Mouse (Mus musculus) stomach, postnatal 0 days (tissue): Measurements from ENCODE around the gene Srsf3.

Source experiments
- CTCF ChIP-seq: IDR thresholded peaks from 2 replicates; pipeline ENCODE4 v1.5.1; 2016; ENCODE audit warnings: antibody characterized with exemption, low read depth, mild to moderate bottlenecking, moderate library complexity
- EP300 ChIP-seq: optimal IDR thresholded peaks from 2 replicates; pipeline ENCODE3; 2016; ENCODE audit warnings: antibody characterized with exemption

DNA sequence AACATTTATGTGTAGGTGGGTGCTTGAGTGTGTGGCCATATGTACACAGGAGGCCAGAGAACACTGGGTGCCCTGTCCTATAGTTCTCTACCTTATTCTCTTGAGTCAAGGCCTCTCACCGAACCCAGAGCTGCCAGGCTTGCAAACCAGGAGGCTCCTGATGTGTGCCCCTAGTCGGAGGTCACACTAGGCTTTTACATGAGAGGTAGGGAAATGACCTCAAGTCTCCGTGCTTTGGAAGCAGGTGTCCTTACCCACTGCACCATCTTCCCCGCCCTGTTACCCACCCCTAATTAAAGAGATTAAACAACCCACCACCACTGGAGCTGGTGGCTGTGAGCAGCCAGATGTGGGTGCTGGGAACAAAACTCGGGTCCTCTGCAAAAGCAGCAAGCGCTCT is 9.1 kb upstream of the Srsf3 start:
- TF ChIP-seq CTCF (no peak), EP300 (no peak)
